Mouse (Mus musculus) ovary, adult 18-20 months (tissue): ENCODE results near the gene Pax9.
A peak's percentile ranks its signal among the peaks of the same experiment; 100 is the strongest.

Experiments
- DNase-seq: peaks from one replicate; pipeline ENCODE4 v3.0.0; 2022; ENCODE audit warnings: low spot score, mixed read lengths

The Pax9 gene

GRCm38 (mm10) chr12:56691427-56692079 is at the start of gene Pax9:
Gene Pax9, plus strand, starts transcription at chr12:56691767.
- no peak for DNase-seq

- DNase-seq = no peak
These were observed 22.0 kb upstream of the Pax9 start for GRCm38 (mm10) chr12:56669451-56670122.

GRCm38 (mm10) chr12:56670795-56671194 is 20.8 kb upstream of the Pax9 start:
- DNase-seq = no peak

GRCm38 (mm10) chr12:56674726-56675125 is 16.8 kb upstream of the Pax9 start:
- no peak for DNase-seq

- DNase-seq = no peak
These were observed 13.9 kb upstream of the Pax9 start for GRCm38 (mm10) chr12:56677620-56678019.

- DNase-seq = no peak
These were observed 10.3 kb upstream of the Pax9 start for GRCm38 (mm10) chr12:56681096-56681811.

GRCm38 (mm10) chr12:56687640-56688481 is 3.7 kb upstream of the Pax9 start:
- no peak for DNase-seq

GRCm38 (mm10) chr12:56688482-56688840 is 3.1 kb upstream of the Pax9 start:
- no peak for DNase-seq

GRCm38 (mm10) chr12:56688920-56689319 is 2.6 kb upstream of the Pax9 start:
- DNase-seq = no peak

- DNase-seq = no peak
These were observed 2.2 kb upstream of the Pax9 start for GRCm38 (mm10) chr12:56689331-56689730.

GRCm38 (mm10) chr12:56689736-56690135 is 1.8 kb upstream of the Pax9 start:
- no peak for DNase-seq

GRCm38 (mm10) chr12:56690366-56690765 is 1.2 kb upstream of the Pax9 start:
- no peak for DNase-seq

- DNase-seq = no peak
These were observed 566 bp upstream of the Pax9 start for GRCm38 (mm10) chr12:56691001-56691400.

- no peak for DNase-seq
These were observed 969 bp downstream of the Pax9 start for GRCm38 (mm10) chr12:56692536-56692935.

- DNase-seq = no peak
These were observed 2.0 kb downstream of the Pax9 start for GRCm38 (mm10) chr12:56693411-56694098.

GRCm38 (mm10) chr12:56694361-56694760 is 2.8 kb downstream of the Pax9 start:
- no peak for DNase-seq

GRCm38 (mm10) chr12:56694936-56695335 is 3.4 kb downstream of the Pax9 start:
- DNase-seq = no peak

GRCm38 (mm10) chr12:56695358-56696173 is 4.0 kb downstream of the Pax9 start:
- peak; percentile 39 for DNase-seq

- DNase-seq = no peak
These were observed 4.8 kb downstream of the Pax9 start for GRCm38 (mm10) chr12:56696174-56697010.
